Mouse (Mus musculus): Measurements from ENCODE around the gene Fam104a. TPM values are rescaled to one million over a fixed set of nuclear protein-coding genes. Genes with fewer than 3 reads are reported as not detected.

Gene Fam104a
- polyA plus RNA-seq, 1 experiment: 40.1 TPM

DNA sequence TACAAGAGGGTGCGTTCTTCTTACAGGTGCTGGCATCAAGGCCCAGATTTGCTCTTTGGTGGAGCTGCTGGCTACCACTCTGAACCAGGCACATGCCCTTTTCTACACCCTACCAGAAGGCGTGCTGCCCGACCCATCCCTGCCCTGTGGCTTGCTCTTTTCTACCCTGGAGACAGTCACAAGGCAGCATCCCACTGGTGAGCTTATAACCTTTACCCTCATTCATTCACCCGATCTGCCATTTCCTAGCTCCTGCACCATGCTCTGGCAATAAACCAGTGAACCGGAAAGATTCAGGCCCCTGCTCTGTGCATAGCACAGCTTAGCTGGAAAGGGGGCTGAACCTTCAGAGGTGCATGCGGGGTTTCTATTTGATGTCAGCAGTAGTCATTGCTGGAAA is 31.4 kb downstream of the Fam104a start:
- H3K79me2 ChIP-seq (ENCODE audit: control insufficient read depth, insufficient read depth): peaks cover 9% of the 10 kb centered on the region
- no peaks in the 10 kb centered on the region for H3K27me3 ChIP-seq (ENCODE audit: control insufficient read depth, insufficient read depth, insufficient read length)
- H3K36me3 ChIP-seq (ENCODE audit: control insufficient read depth, insufficient read depth): peaks cover 52% of the 10 kb centered on the region
- H3K4me3 ChIP-seq (ENCODE audit: insufficient read depth, poor library complexity, severe bottlenecking): no peak overlapping the region
- no peak overlapping the region for H3ac ChIP-seq (ENCODE audit: control insufficient read depth, insufficient read length, low read depth)
- H3K79me3 ChIP-seq (ENCODE audit: low read depth): peaks cover 2% of the 10 kb centered on the region
- TF ChIP-seq MAX (IDR thresholded peaks at IDR 0.05): no peak
- no peak for TF ChIP-seq FOSL1 (IDR thresholded peaks at IDR 0.05; ENCODE audit: insufficient read depth, low read length, poor library complexity, severe bottlenecking)
- no peak for TF ChIP-seq USF1 (IDR thresholded peaks at IDR 0.05; ENCODE audit: low read depth)

DNA sequence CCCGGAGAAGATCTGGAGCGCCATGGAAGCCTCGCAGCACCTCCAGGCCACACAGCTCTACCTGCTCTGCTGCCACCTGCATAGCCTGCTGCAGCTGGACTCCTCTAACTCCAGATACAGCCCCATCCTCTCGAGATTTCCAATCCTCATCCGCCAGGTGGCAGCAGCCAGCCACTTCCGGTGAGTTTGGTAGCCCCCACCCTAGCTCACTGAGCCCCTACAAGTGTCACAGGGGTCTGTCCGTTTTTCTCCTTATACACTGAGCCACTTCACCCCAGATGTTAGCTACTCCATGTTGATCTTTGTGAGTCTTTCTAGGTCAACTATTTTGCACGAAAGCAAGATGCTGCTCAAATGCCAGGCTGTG is 32.1 kb downstream of the Fam104a start:
- TF ChIP-seq MYOD1 (IDR thresholded peaks at IDR 0.05; ENCODE audit: control insufficient read depth, insufficient read length, low read depth) (no peak), CTCF (IDR thresholded peaks at IDR 0.05; ENCODE audit: control insufficient read depth, insufficient read depth, insufficient read length) (no peak), MYOG (IDR thresholded peaks at IDR 0.05; ENCODE audit: control insufficient read depth, extremely low read depth, insufficient read length) (no peak), MAX (IDR thresholded peaks at IDR 0.05) (no peak)
- Histone ChIP-seq H3K36me3 (ENCODE audit: control insufficient read depth, insufficient read depth) (peaks cover 47% of the 10 kb centered on the region), H3K79me3 (ENCODE audit: low read depth) (peaks cover 2% of the 10 kb centered on the region), H3K4me3 (ENCODE audit: insufficient read depth, poor library complexity, severe bottlenecking) (no peak overlapping the region), H3K27me3 (ENCODE audit: control insufficient read depth, insufficient read depth, insufficient read length) (no peaks in the 10 kb centered on the region), H3K79me2 (ENCODE audit: control insufficient read depth, insufficient read depth) (peaks cover 9% of the 10 kb centered on the region), H3ac (ENCODE audit: control insufficient read depth, insufficient read length, low read depth) (no peak overlapping the region)

DNA sequence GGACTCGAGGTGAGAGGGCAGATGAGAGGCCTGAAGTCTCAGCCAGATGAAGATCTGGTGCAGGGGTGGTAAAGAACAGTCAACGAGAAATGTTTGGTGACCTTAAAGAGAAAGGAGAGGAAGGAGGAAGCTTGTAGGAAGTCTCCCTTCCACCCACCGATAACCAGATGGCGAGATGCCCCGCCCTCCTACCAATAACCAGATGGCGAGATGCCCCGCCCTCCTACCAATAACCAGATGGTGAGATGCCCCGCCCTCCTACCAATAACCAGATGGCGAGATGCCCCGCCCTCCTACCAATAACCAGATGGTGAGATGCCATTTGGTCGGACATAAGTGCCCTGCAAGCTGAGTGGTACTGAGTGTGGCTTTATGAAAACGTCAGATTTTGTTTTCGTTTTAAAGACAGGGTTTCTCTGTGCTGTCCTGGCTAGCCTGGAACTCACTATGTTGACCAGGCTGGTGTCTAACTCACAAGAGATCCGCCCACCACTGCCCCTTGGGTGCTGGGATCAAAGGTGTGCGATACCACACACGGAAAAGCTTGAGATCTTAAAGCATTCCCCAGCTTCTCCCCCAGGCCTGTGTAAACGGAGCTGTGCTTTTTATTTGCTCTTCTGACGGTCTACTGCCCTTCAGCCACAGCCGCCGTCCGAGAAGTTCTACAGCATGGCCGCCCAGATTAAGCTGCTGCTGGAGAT is 32.6 kb downstream of the Fam104a start:
- Histone ChIP-seq H3K36me3 (ENCODE audit: control insufficient read depth, insufficient read depth) (peaks cover 41% of the 10 kb centered on the region), H3K79me3 (ENCODE audit: low read depth) (peaks cover 2% of the 10 kb centered on the region), H3K4me3 (ENCODE audit: insufficient read depth, poor library complexity, severe bottlenecking) (no peak overlapping the region), H3ac (ENCODE audit: control insufficient read depth, insufficient read length, low read depth) (no peak overlapping the region), H3K79me2 (ENCODE audit: control insufficient read depth, insufficient read depth) (peaks cover 9% of the 10 kb centered on the region), H3K27me3 (ENCODE audit: control insufficient read depth, insufficient read depth, insufficient read length) (no peaks in the 10 kb centered on the region)
- no peak for TF ChIP-seq MYOD1 (IDR thresholded peaks at IDR 0.05; ENCODE audit: control insufficient read depth, insufficient read length, low read depth)
- TF ChIP-seq MYOG (IDR thresholded peaks at IDR 0.05; ENCODE audit: control insufficient read depth, extremely low read depth, insufficient read length): no peak
- no peak for TF ChIP-seq CEBPB (IDR thresholded peaks at IDR 0.05; ENCODE audit: low read depth)
- TF ChIP-seq CTCF (IDR thresholded peaks at IDR 0.05; ENCODE audit: control insufficient read depth, insufficient read depth, insufficient read length): no peak
- no peak for TF ChIP-seq FOSL1 (IDR thresholded peaks at IDR 0.05; ENCODE audit: insufficient read depth, low read length, poor library complexity, severe bottlenecking)
- TF ChIP-seq USF1 (IDR thresholded peaks at IDR 0.05; ENCODE audit: low read depth): no peak
- no peak for TF ChIP-seq MAX (IDR thresholded peaks at IDR 0.05)

DNA sequence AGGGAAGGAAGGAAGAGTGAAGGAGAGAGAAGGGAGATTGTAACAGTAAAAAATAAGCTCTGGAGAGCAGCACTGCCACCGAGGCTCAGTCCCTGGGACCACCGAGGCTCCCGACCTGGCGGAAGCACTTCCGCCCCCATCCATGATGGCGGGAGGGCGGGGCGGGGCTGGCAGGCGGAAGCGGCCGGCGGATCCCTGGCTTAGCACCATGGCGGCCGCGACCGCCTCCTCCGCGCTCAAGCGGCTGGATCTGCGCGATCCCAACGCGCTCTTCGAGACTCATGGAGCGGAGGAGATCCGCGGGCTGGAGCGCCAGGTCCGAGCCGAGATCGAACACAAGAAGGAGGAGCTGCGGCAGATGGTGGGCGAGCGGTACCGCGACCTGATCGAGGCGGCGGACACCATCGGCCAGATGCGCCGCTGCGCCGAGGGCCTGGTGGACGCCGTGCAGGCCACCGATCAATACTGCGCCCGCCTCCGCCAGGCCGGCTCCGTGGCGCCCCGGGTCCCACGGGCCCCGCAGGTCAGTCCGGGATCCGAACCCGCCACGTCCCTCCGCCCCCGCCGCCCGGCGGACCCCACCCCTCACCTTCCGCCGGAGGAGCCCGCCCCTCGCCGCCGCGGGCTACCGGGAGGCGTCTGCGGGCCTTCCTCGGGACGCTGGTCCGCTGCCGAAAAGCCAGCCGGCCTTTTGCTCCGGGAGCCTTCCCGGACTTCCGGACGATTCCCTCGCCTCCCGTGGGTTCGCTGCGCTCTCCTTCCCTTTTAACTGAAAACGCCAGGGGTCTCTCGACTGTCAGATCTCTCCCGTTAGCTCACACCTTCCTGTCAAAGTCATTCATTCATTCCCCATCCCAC is 34.4 kb downstream of the Fam104a start, which contains the start of gene Slc39a11:
TSS of gene Slc39a11 (minus strand) at position 727 of the 858 bp plus-strand sequence.
- H3K4me3 ChIP-seq (ENCODE audit: insufficient read depth, poor library complexity, severe bottlenecking): peak within 1 kb of the TSS; percentile 92
- H3K27me3 ChIP-seq (ENCODE audit: control insufficient read depth, insufficient read depth, insufficient read length): no peaks in the 10 kb centered on the region
- peaks cover 24% of the 10 kb centered on the region for H3K36me3 ChIP-seq (ENCODE audit: control insufficient read depth, insufficient read depth)
- H3K79me3 ChIP-seq (ENCODE audit: low read depth): peaks cover 2% of the 10 kb centered on the region
- TF ChIP-seq MAX (IDR thresholded peaks at IDR 0.05): no peak
- TF ChIP-seq CTCF (IDR thresholded peaks at IDR 0.05; ENCODE audit: control insufficient read depth, insufficient read depth, insufficient read length): no peak
- no peak for TF ChIP-seq USF1 (IDR thresholded peaks at IDR 0.05; ENCODE audit: low read depth)
- no peak for TF ChIP-seq FOSL1 (IDR thresholded peaks at IDR 0.05; ENCODE audit: insufficient read depth, low read length, poor library complexity, severe bottlenecking)
- peaks cover 9% of the 10 kb centered on the region for H3K79me2 ChIP-seq (ENCODE audit: control insufficient read depth, insufficient read depth)
- H3ac ChIP-seq (ENCODE audit: control insufficient read depth, insufficient read length, low read depth): peak within 1 kb of the TSS; percentile 96

DNA sequence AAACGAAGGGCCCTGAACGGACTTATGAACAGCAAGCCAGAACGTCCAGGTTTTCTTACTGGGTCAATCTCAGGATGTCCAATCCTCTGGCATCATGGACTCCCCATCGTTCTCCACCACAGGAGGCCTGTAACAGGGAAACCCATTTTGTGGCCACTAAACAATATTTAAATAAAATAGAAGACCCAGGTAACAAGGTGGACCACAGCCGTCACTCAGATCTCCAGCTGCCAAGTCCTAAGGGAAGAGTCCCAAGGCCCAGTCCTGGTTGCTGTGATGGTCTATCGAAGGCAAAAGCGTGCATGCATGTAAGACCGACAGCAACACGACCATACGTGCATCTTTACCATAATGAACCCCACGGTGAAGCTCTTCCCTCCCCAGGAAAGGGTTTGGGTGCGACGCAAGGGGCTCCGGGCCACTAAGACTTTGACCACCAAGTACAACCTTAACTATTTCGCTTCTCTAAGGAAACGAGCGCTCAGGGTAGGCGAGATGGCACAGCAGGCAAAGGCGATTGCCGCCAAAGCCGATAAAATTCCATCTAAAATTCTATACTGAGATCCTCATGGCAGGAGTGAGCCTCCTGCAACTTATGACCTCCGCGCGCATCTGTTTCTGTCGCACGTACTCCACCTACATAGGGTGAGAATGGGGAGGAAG is 35.1 kb downstream of the Fam104a start, which contains the start of gene Cog1:
TSS of gene Cog1 (plus strand) at position 480 of the 663 bp plus-strand sequence.
- Histone ChIP-seq H3K79me2 (ENCODE audit: control insufficient read depth, insufficient read depth) (peaks cover 9% of the 10 kb centered on the region), H3K27me3 (ENCODE audit: control insufficient read depth, insufficient read depth, insufficient read length) (no peaks in the 10 kb centered on the region), H3ac (ENCODE audit: control insufficient read depth, insufficient read length, low read depth) (peak within 1 kb of the TSS; percentile 96), H3K36me3 (ENCODE audit: control insufficient read depth, insufficient read depth) (peaks cover 17% of the 10 kb centered on the region), H3K79me3 (ENCODE audit: low read depth) (peaks cover 2% of the 10 kb centered on the region), H3K4me3 (ENCODE audit: insufficient read depth, poor library complexity, severe bottlenecking) (peak within 1 kb of the TSS; percentile 92)
- no peak for TF ChIP-seq MAX (IDR thresholded peaks at IDR 0.05)
- TF ChIP-seq CTCF (IDR thresholded peaks at IDR 0.05; ENCODE audit: control insufficient read depth, insufficient read depth, insufficient read length): no peak
- TF ChIP-seq MYOG (IDR thresholded peaks at IDR 0.05; ENCODE audit: control insufficient read depth, extremely low read depth, insufficient read length): no peak
- no peak for TF ChIP-seq MYOD1 (IDR thresholded peaks at IDR 0.05; ENCODE audit: control insufficient read depth, insufficient read length, low read depth)
- no peak for TF ChIP-seq USF1 (IDR thresholded peaks at IDR 0.05; ENCODE audit: low read depth)
- no peak for TF ChIP-seq FOSL1 (IDR thresholded peaks at IDR 0.05; ENCODE audit: insufficient read depth, low read length, poor library complexity, severe bottlenecking)
- no peak for TF ChIP-seq CEBPB (IDR thresholded peaks at IDR 0.05; ENCODE audit: low read depth)
